Mouse (Mus musculus) layer of hippocampus, adult 9-11 months (tissue): Measurements from ENCODE around the gene Usp32.
A peak's percentile ranks its signal among the peaks of the same experiment; 100 is the strongest.

ENCODE experiments used
- DNase-seq: peaks from one replicate; pipeline ENCODE4 v3.0.0; 2022

The Usp32 gene

GRCm38 (mm10) chr11:84944639-84945435 lies 195.1 kb downstream of the Usp32 start:
- no peak for DNase-seq

- no peak for DNase-seq
These were observed 196.0 kb downstream of the Usp32 start for GRCm38 (mm10) chr11:84943948-84944347.

GRCm38 (mm10) chr11:84940140-84940539 lies 199.8 kb downstream of the Usp32 start:
- DNase-seq, result no peak

DNA sequence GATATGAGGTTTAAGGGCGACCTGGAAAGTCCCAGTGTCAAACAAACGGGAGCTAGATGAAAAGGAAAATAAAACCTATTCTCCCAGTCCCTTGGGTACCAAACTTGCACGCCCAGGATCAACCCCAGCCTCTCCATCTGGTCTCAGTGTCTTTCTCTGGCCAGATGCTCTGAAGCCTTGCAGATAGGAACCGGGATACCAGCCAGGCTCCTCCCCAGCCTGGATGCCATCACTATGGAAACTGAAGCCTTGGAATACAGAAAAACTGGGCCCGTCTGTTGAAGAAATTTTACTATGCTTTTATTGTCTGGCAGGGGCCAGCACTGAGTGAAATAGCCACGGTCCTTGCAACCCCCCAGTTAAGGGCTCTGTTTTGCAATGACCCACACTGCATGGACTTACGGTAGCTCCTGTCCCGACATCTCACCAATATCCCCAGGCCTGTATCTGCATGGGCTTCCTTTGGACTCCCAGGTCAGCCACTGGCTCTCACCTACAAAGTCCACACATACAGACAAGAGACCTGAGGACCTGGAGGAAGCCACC lies 200.4 kb downstream of the Usp32 start:
- peak; percentile 85 for DNase-seq
